Mouse (Mus musculus) heart, adult 2 months (tissue): ENCODE data around the gene Pwwp2a.

Experiments
- CTCF ChIP-seq: fragments of 200-600 bp; IDR thresholded peaks from 2 replicates; pipeline ENCODE4 v1.8.1; 2022; ENCODE audit warnings: antibody characterized with exemption, mild to moderate bottlenecking, moderate library complexity
- EP300 ChIP-seq: fragments of 200-500 bp; IDR thresholded peaks from 2 replicates; pipeline ENCODE4 v1.6.1; 2011; ENCODE audit warnings: low read depth, low read length, control low read depth; ENCODE audit not compliant: insufficient read depth
- POLR2A ChIP-seq: fragments of 200-500 bp; IDR thresholded peaks from 2 replicates; pipeline ENCODE4 v1.6.1; 2011; ENCODE audit warnings: mild to moderate bottlenecking, low read depth, low read length, control low read depth; ENCODE audit not compliant: insufficient read depth

DNA sequence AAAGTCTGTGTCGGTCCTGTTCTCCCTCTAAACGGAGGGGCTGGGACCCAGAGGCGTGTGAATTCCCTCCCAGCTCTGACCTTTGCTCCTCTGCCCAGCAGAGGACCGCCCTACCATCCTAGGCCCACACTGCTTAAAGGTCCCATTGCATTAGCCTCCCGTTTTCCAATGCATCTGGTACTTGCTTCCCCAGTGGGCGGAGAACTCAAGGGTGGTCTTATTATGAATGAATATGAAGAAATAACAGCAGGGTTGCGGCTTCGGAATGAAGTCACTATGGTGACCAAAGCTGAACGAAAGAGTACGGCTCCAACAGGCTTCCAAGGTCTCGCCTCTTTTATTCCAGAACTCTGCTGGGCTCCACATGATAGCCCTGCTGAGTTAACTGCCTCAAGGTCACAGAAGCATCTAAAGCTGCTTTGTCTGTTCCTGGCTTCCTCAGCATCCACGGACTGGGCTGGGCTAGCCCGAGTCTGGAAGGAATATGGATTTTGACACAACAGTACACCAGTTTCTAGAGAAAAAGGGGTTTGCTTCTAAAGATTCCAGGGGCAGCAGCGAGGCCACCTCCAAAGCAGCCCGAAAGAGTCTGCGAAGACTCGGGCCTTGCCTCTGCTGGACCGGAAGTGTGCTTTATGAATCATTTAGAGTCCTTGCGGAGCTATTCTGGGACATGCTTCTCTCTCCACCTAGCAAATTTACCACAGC is 14.6 kb upstream of the Pwwp2a start:
- no peak for TF ChIP-seq CTCF
- TF ChIP-seq POLR2A = no peak
- TF ChIP-seq EP300 = no peak
